Mouse (Mus musculus) CH12.LX (cell line): ENCODE results near the gene Gzmb. TPM values are rescaled to one million over a fixed set of nuclear protein-coding genes. Genes with fewer than 3 reads are reported as not detected.

Source experiments
- DNase-seq: peaks from one replicate; pipeline ENCODE4 v3.0.0-alpha.2; 2013; ENCODE audit errors: extremely low read depth
- H3K27ac ChIP-seq: 2 replicates; pipeline ENCODE4 v1.5.1; 2012; ENCODE audit warnings: low read depth, mild to moderate bottlenecking, control low read depth, moderate library complexity; ENCODE audit not compliant: insufficient read depth
- H3K27me3 ChIP-seq: replicated peaks from 2 replicates; pipeline ENCODE3; 2012; ENCODE audit warnings: inconsistent platforms
- H3K36me3 ChIP-seq, 2 experiments: replicated peaks in 1 of 2; 2 replicates each; pipeline versions ENCODE3 to v1.6.1; 2012; ENCODE audit warnings: inconsistent platforms in 1 of 2, low read length in 1 of 2, mild to moderate bottlenecking in 1 of 2, mixed read lengths in 1 of 2, moderate library complexity in 1 of 2; ENCODE audit not compliant: control insufficient read depth in 1 of 2, insufficient read depth in 1 of 2
- H3K4me1 ChIP-seq, 2 experiments: 2 replicates each; pipeline ENCODE4 v1.6.1; 2012; ENCODE audit warnings: inconsistent platforms in 1 of 2, moderate library complexity in 1 of 2; ENCODE audit not compliant: insufficient read depth in 2 of 2, control insufficient read depth in 1 of 2
- H3K4me2 ChIP-seq: 2 replicates; pipeline ENCODE4 v1.6.1; 2012; ENCODE audit warnings: low read depth, mild to moderate bottlenecking, control low read depth; ENCODE audit not compliant: poor library complexity, insufficient read depth, severe bottlenecking
- H3K4me3 ChIP-seq, 3 experiments: fragments of 150-350 bp in 1 of 3; sonication (generic) in 1 of 3; replicated peaks in 1 of 3; 2 replicates each; pipeline versions ENCODE3 to v1.5.1; 2011 to 2012; ENCODE audit warnings: low read depth in 2 of 3, low read length in 2 of 3, mild to moderate bottlenecking in 2 of 3, moderate library complexity in 2 of 3, control low read depth in 1 of 3, improper control_type of control experiment in 1 of 3, inconsistent platforms in 1 of 3, mixed read lengths in 1 of 3; ENCODE audit not compliant: poor library complexity in 1 of 3
- H3K79me2 ChIP-seq: replicated peaks from 2 replicates; pipeline ENCODE4 v1.6.1; 2012; ENCODE audit warnings: mild to moderate bottlenecking, moderate library complexity; ENCODE audit not compliant: control insufficient read depth, poor library complexity, insufficient read depth, severe bottlenecking; ENCODE audit errors: extremely low read depth
- H3K9ac ChIP-seq: 2 replicates; pipeline ENCODE4 v1.6.1; 2012; ENCODE audit warnings: low read depth, mild to moderate bottlenecking, control low read depth, moderate library complexity; ENCODE audit not compliant: insufficient read depth
- H3K9me3 ChIP-seq: replicated peaks from 2 replicates; pipeline ENCODE3; 2012; ENCODE audit warnings: low read length, inconsistent platforms, mixed read lengths
- BHLHE40 ChIP-seq: IDR thresholded peaks from 2 replicates; pipeline ENCODE4 v1.6.1; 2011; ENCODE audit warnings: mild to moderate bottlenecking, low read depth, low read length, improper control_type of control experiment
- CHD2 ChIP-seq: IDR thresholded peaks from 2 replicates; pipeline ENCODE4 v1.6.1; 2011; ENCODE audit warnings: low read length, improper control_type of control experiment
- CTCF ChIP-seq, 2 experiments: IDR thresholded peaks in 1 of 2; conservative IDR thresholded peaks in 1 of 2; 2 replicates each; pipeline ENCODE4 v1.5.1; 2011 to 2012; ENCODE audit warnings: low read depth in 2 of 2, low read length in 2 of 2, improper control_type of control experiment in 1 of 2, inconsistent platforms in 1 of 2, mild to moderate bottlenecking in 1 of 2, moderate library complexity in 1 of 2
- ELF1 ChIP-seq: IDR thresholded peaks from 2 replicates; pipeline ENCODE4 v1.6.1; 2014; ENCODE audit warnings: low read depth, mild to moderate bottlenecking, inconsistent platforms, low read length, improper control_type of control experiment
- EP300 ChIP-seq: IDR thresholded peaks from 2 replicates; pipeline ENCODE4 v1.6.1; 2011; ENCODE audit warnings: low read length, improper control_type of control experiment
- ETS1 ChIP-seq: conservative IDR thresholded peaks from 2 replicates; pipeline ENCODE4 v1.6.1; 2012; ENCODE audit warnings: low read depth, mild to moderate bottlenecking, inconsistent platforms, low read length, improper control_type of control experiment, moderate library complexity
- GABPA ChIP-seq: IDR thresholded peaks from 2 replicates; pipeline ENCODE4 v1.6.1; 2012; ENCODE audit warnings: low read depth, low read length, improper control_type of control experiment, inconsistent platforms; ENCODE audit not compliant: insufficient replicate concordance
- HCFC1 ChIP-seq: IDR thresholded peaks from 2 replicates; pipeline ENCODE4 v1.6.1; 2012; ENCODE audit warnings: low read depth, mild to moderate bottlenecking, inconsistent platforms, low read length, improper control_type of control experiment
- IRF4 ChIP-seq: IDR thresholded peaks from 2 replicates; pipeline ENCODE4 v1.6.1; 2014; ENCODE audit warnings: low read depth, mild to moderate bottlenecking, inconsistent platforms, low read length, improper control_type of control experiment
- JUN ChIP-seq: IDR thresholded peaks from 2 replicates; pipeline ENCODE4 v1.6.1; 2011; ENCODE audit warnings: low read depth, mild to moderate bottlenecking, low read length, improper control_type of control experiment, moderate library complexity; ENCODE audit not compliant: insufficient read depth
- JUND ChIP-seq: conservative IDR thresholded peaks from 2 replicates; pipeline ENCODE4 v1.6.1; 2011; ENCODE audit warnings: low read depth, low read length, improper control_type of control experiment
- MAFK ChIP-seq: IDR thresholded peaks from 2 replicates; pipeline ENCODE4 v1.6.1; 2011; ENCODE audit warnings: low read length, improper control_type of control experiment; ENCODE audit not compliant: insufficient replicate concordance
- MEF2A ChIP-seq: IDR thresholded peaks from 2 replicates; pipeline ENCODE4 v1.6.1; 2014; ENCODE audit warnings: low read depth, mild to moderate bottlenecking, inconsistent platforms, low read length, improper control_type of control experiment, borderline replicate concordance
- MXI1 ChIP-seq: IDR thresholded peaks from 2 replicates; pipeline ENCODE4 v1.6.1; 2011; ENCODE audit warnings: mild to moderate bottlenecking, low read depth, low read length, improper control_type of control experiment
- NELFE ChIP-seq: IDR thresholded peaks from 2 replicates; pipeline ENCODE4 v1.6.1; 2011; ENCODE audit warnings: low read depth, low read length, improper control_type of control experiment
- NRF1 ChIP-seq: IDR thresholded peaks from 2 replicates; pipeline ENCODE4 v1.6.1; 2014; ENCODE audit warnings: low read depth, mild to moderate bottlenecking, inconsistent platforms, low read length, improper control_type of control experiment, moderate library complexity
- PAX5 ChIP-seq: IDR thresholded peaks from 2 replicates; pipeline ENCODE4 v1.6.1; 2012; ENCODE audit warnings: low read length, inconsistent platforms, mixed read lengths
- POLR2A ChIP-seq: IDR thresholded peaks from 2 replicates; pipeline ENCODE4 v1.6.1; 2011; ENCODE audit warnings: low read depth, mild to moderate bottlenecking, improper control_type of control experiment, low read length
- RAD21 ChIP-seq: IDR thresholded peaks from 2 replicates; pipeline ENCODE4 v1.6.1; 2011; ENCODE audit warnings: low read depth, mild to moderate bottlenecking, low read length, improper control_type of control experiment, moderate library complexity
- TCF12 ChIP-seq: IDR thresholded peaks from 2 replicates; pipeline ENCODE4 v1.6.1; 2014; ENCODE audit warnings: low read depth, mild to moderate bottlenecking, inconsistent platforms, low read length, improper control_type of control experiment
- UBTF ChIP-seq: IDR thresholded peaks from 2 replicates; pipeline ENCODE4 v1.6.1; 2012; ENCODE audit warnings: low read depth, mild to moderate bottlenecking, inconsistent platforms, low read length, improper control_type of control experiment, moderate library complexity
- USF2 ChIP-seq: conservative IDR thresholded peaks from 2 replicates; pipeline ENCODE4 v1.6.1; 2011; ENCODE audit warnings: low read depth, low read length, improper control_type of control experiment
- ZC3H11A ChIP-seq: IDR thresholded peaks from 2 replicates; pipeline ENCODE4 v1.6.1; 2012; ENCODE audit warnings: low read depth, mild to moderate bottlenecking, inconsistent platforms, low read length, improper control_type of control experiment
- ZKSCAN1 ChIP-seq: IDR thresholded peaks from 2 replicates; pipeline ENCODE4 v1.6.1; 2012; ENCODE audit warnings: low read depth, inconsistent platforms, low read length, improper control_type of control experiment, borderline replicate concordance
- dilution Hi-C: fragments of 300-500 bp; cut with MboI; formaldehyde crosslinking; loops from 2 replicates; pipeline ENCODE4 v1.14.3; 2020; ENCODE audit warnings: low sequenced_read_pairs; ENCODE audit not compliant: extremely low pct_unique_long_range_greater_than_20kb, extremely low pct_ligation_motif_present
- in situ Hi-C: fragments of 300-500 bp; cut with MboI; formaldehyde crosslinking; loops from 3 replicates; pipeline ENCODE4 v1.14.3; 2019; ENCODE audit warnings: low sequenced_read_pairs, low pct_ligation_motif_present, low pct_unique_long_range_greater_than_20kb, mixed read lengths
- polyA plus RNA-seq: library from polyadenylated mRNA; unstranded; fragments of >175 nt; gene quantifications from 2 replicates; pipeline ENCODE4 v1.2.1, GENCODE M21; 2012; ENCODE audit warnings: low read depth; ENCODE audit not compliant: insufficient read length
- total RNA-seq, 2 experiments: library from RNA; depleted of rRNA; stranded (reverse); fragments of 300-350 nt in 1 of 2; fragments of >200 nt in 1 of 2; gene quantifications; 2 replicates each; pipeline ENCODE4 v1.2.3; 2012 to 2014

Gzmb gene
- total and polyA plus RNA-seq, 3 experiments, result not detected

- H3K79me2 ChIP-seq, result no peaks in the 10 kb centered on the region
- peaks cover 31% of the 10 kb centered on the region for H3K27me3 ChIP-seq
- DNase-seq, result no peak
- dilution Hi-C loops, result no loop called here
- H3K27ac ChIP-seq, result no peak within 1 kb of the TSS
- no peak for TF ChIP-seq MEF2A
- no peak for TF ChIP-seq MAFK
- TF ChIP-seq MXI1, result no peak
- TF ChIP-seq USF2, result no peak
- no peak for TF ChIP-seq JUND
- no peak for TF ChIP-seq ELF1
- TF ChIP-seq CTCF (conservative IDR thresholded peaks at IDR 0.05 in 1 of 2, IDR thresholded peaks at IDR 0.05 in 1 of 2; ENCODE audit: low read depth in 2 of 2, low read length in 2 of 2), result no peak
- TF ChIP-seq NRF1, result no peak
- TF ChIP-seq GABPA, result no peak
- no peak for TF ChIP-seq CHD2
- TF ChIP-seq PAX5, result no peak
- TF ChIP-seq, all 38 proteins: peak for 0
- in situ Hi-C loops, result no loop called here
- no peaks in the 10 kb centered on the region for H3K36me3 ChIP-seq
- no peak within 1 kb of the TSS for H3K4me2 ChIP-seq
- no peak within 1 kb of the TSS for H3K4me3 ChIP-seq
- H3K9me3 ChIP-seq, result no peaks in the 10 kb centered on the region
- H3K4me1 ChIP-seq, result peaks cover 0 to 7% of the 10 kb centered on the region in 2 experiments; a peak in 2 of 4 replicates
- H3K9ac ChIP-seq, result no peak within 1 kb of the TSS
These were observed 27.5 kb downstream of the Gzmb start, which contains the start of gene Gzmc for GRCm38 (mm10) chr14:56234556-56234955. Gene Gzmc, minus strand, starts transcription at chr14:56234656.

- no peak within 1 kb of the TSS for H3K4me2 ChIP-seq
- H3K36me3 ChIP-seq, result no peaks in the 10 kb centered on the region
- H3K4me3 ChIP-seq, result no peak within 1 kb of the TSS
- H3K4me1 ChIP-seq, result peaks cover 0 to 3% of the 10 kb centered on the region in 2 experiments; a peak in 2 of 4 replicates
- in situ Hi-C loops, result loop anchor here (25.0 kb wide), 1 partner anchor 101 kb away; no protein-coding TSS in a partner anchor
- no peaks in the 10 kb centered on the region for H3K79me2 ChIP-seq
- H3K27me3 ChIP-seq, result peaks cover 8% of the 10 kb centered on the region
- TF ChIP-seq USF2, result no peak
- TF ChIP-seq HCFC1, result no peak
- TF ChIP-seq EP300, result no peak
- TF ChIP-seq NELFE, result no peak
- TF ChIP-seq ZKSCAN1, result no peak
- TF ChIP-seq ETS1, result no peak
- TF ChIP-seq CTCF (conservative IDR thresholded peaks at IDR 0.05 in 1 of 2, IDR thresholded peaks at IDR 0.05 in 1 of 2; ENCODE audit: low read depth in 2 of 2, low read length in 2 of 2), result no peak
- no peak for TF ChIP-seq JUN
- no peak for TF ChIP-seq ELF1
- TF ChIP-seq BHLHE40, result no peak
- TF ChIP-seq ZC3H11A, result no peak
- no peak for TF ChIP-seq IRF4
- TF ChIP-seq UBTF, result no peak
- no peak for TF ChIP-seq TCF12
- TF ChIP-seq RAD21, result no peak
- no peak for TF ChIP-seq GABPA
- no peak for TF ChIP-seq JUND
- TF ChIP-seq POLR2A, result no peak
- dilution Hi-C loops, result no loop called here
- H3K9ac ChIP-seq, result no peak within 1 kb of the TSS
- DNase-seq, result no peak
- H3K27ac ChIP-seq, result no peak within 1 kb of the TSS
- H3K9me3 ChIP-seq, result no peaks in the 10 kb centered on the region
These were observed 50.7 kb downstream of the Gzmb start, which contains the start of gene Gzmf for GRCm38 (mm10) chr14:56211317-56211716. Gene Gzmf, minus strand, starts transcription at chr14:56211417.

Other genes starting within 250 kb of the Gzmb start
- gene Mcpt1, start 244.3 kb downstream of the Gzmb start, total RNA-seq (2012; rRNA removed), result 0.17 TPM in 1 of 2 replicates, not detected in the other
- gene Mcpt1, start 244.3 kb downstream of the Gzmb start, total RNA-seq (2014; rRNA removed), result 0.66 and 1.0 TPM in 2 replicates
- gene Mcpt1, start 244.3 kb downstream of the Gzmb start, polyA plus RNA-seq, result 0.39 and 0.41 TPM in 2 replicates
- 0.17 and 0.25 TPM in 2 replicates for gene Mcpt9, start 231.8 kb downstream of the Gzmb start, total RNA-seq (2012; rRNA removed)
- 0.22 and 0.28 TPM in 2 replicates for gene Mcpt9, start 231.8 kb downstream of the Gzmb start, total RNA-seq (2014; rRNA removed)
- gene Mcpt9, start 231.8 kb downstream of the Gzmb start, polyA plus RNA-seq, result 0.29 TPM in 1 of 2 replicates, not detected in the other
- 0.13 TPM in 1 of 2 replicates, not detected in the other for gene Mcpt2, start 220.2 kb downstream of the Gzmb start, total RNA-seq (2012; rRNA removed)
- not detected in 2 replicates for gene Mcpt2, start 220.2 kb downstream of the Gzmb start, total RNA-seq (2014; rRNA removed)
- gene Mcpt2, start 220.2 kb downstream of the Gzmb start, polyA plus RNA-seq, result not detected in 2 replicates
- gene Mcpt4, start 199.9 kb downstream of the Gzmb start, total RNA-seq (2012; rRNA removed), result not detected in 2 replicates
- not detected in 2 replicates for gene Mcpt4, start 199.9 kb downstream of the Gzmb start, total RNA-seq (2014; rRNA removed)
- gene Mcpt4, start 199.9 kb downstream of the Gzmb start, polyA plus RNA-seq, result not detected in 2 replicates
- not detected in 2 replicates for gene Mcpt8, start 177.0 kb downstream of the Gzmb start, total RNA-seq (2012; rRNA removed)
- not detected in 2 replicates for gene Mcpt8, start 177.0 kb downstream of the Gzmb start, total RNA-seq (2014; rRNA removed)
- not detected in 2 replicates for gene Mcpt8, start 177.0 kb downstream of the Gzmb start, polyA plus RNA-seq
- not detected in 2 replicates for gene Ctsg, start 159.7 kb downstream of the Gzmb start, total RNA-seq (2012; rRNA removed)
- gene Ctsg, start 159.7 kb downstream of the Gzmb start, total RNA-seq (2014; rRNA removed), result not detected in 2 replicates
- gene Ctsg, start 159.7 kb downstream of the Gzmb start, polyA plus RNA-seq, result not detected in 2 replicates
- gene Gzme, start 141.6 kb downstream of the Gzmb start, total RNA-seq (2012; rRNA removed), result not detected in 2 replicates
- not detected in 2 replicates for gene Gzme, start 141.6 kb downstream of the Gzmb start, total RNA-seq (2014; rRNA removed)
- not detected in 2 replicates for gene Gzme, start 141.6 kb downstream of the Gzmb start, polyA plus RNA-seq
- not detected in 2 replicates for gene Gzmd, start 129.7 kb downstream of the Gzmb start, total RNA-seq (2012; rRNA removed)
- gene Gzmd, start 129.7 kb downstream of the Gzmb start, total RNA-seq (2014; rRNA removed), result not detected in 2 replicates
- not detected in 2 replicates for gene Gzmd, start 129.7 kb downstream of the Gzmb start, polyA plus RNA-seq
- not detected in 2 replicates for gene Gzmg, start 102.7 kb downstream of the Gzmb start, total RNA-seq (2012; rRNA removed)
- not detected in 2 replicates for gene Gzmg, start 102.7 kb downstream of the Gzmb start, total RNA-seq (2014; rRNA removed)
- not detected in 2 replicates for gene Gzmg, start 102.7 kb downstream of the Gzmb start, polyA plus RNA-seq
- not detected in 2 replicates for gene Gzmn, start 87.7 kb downstream of the Gzmb start, total RNA-seq (2012; rRNA removed)
- gene Gzmn, start 87.7 kb downstream of the Gzmb start, total RNA-seq (2014; rRNA removed), result not detected in 2 replicates
- not detected in 2 replicates for gene Gzmn, start 87.7 kb downstream of the Gzmb start, polyA plus RNA-seq
- not detected in 2 replicates for gene Gzmf, start 50.8 kb downstream of the Gzmb start, total RNA-seq (2012; rRNA removed)
- not detected in 2 replicates for gene Gzmf, start 50.8 kb downstream of the Gzmb start, total RNA-seq (2014; rRNA removed)
- gene Gzmf, start 50.8 kb downstream of the Gzmb start, polyA plus RNA-seq, result not detected in 2 replicates
- gene Gzmc, start 27.6 kb downstream of the Gzmb start, total RNA-seq (2012; rRNA removed), result not detected in 2 replicates
- not detected in 2 replicates for gene Gzmc, start 27.6 kb downstream of the Gzmb start, total RNA-seq (2014; rRNA removed)
- not detected in 2 replicates for gene Gzmc, start 27.6 kb downstream of the Gzmb start, polyA plus RNA-seq
- gene Atp12a, start 102.8 kb upstream of the Gzmb start, total RNA-seq (2012; rRNA removed), result not detected in 2 replicates
- gene Atp12a, start 102.8 kb upstream of the Gzmb start, total RNA-seq (2014; rRNA removed), result not detected in 2 replicates
- gene Atp12a, start 102.8 kb upstream of the Gzmb start, polyA plus RNA-seq, result not detected in 2 replicates
- not detected in 2 replicates for gene Rnf17, start 140.3 kb upstream of the Gzmb start, total RNA-seq (2012; rRNA removed)
- gene Rnf17, start 140.3 kb upstream of the Gzmb start, total RNA-seq (2014; rRNA removed), result 0.11 TPM in 1 of 2 replicates, not detected in the other
- gene Rnf17, start 140.3 kb upstream of the Gzmb start, polyA plus RNA-seq, result not detected in 2 replicates